Mouse (Mus musculus) yolk sac, embryonic 10.5 days (tissue): ENCODE measurements at regions not wholly inside any gene's neighbourhood (a gene's known extent, or its start where the extent isn't known, plus 50 kb on each side); places are given as distances from the start of the nearest gene placed in this dataset.

Experiments used
- DNase-seq: peaks from one replicate; pipeline ENCODE4 v3.0.0-alpha.2; 2017; ENCODE audit warnings: low spot score

- no peak for DNase-seq
These were observed 99.3 kb upstream of the Col1a2 start for GRCm38 (mm10) chr6:4405301-4405700.

- DNase-seq: no peak
These were observed 96.9 kb upstream of the Col1a2 start for GRCm38 (mm10) chr6:4407748-4408147.

- no peak for DNase-seq
These were observed 91.4 kb upstream of the Col1a2 start for GRCm38 (mm10) chr6:4413201-4413600.

- DNase-seq: no peak
These were observed 90.4 kb upstream of the Col1a2 start for GRCm38 (mm10) chr6:4414166-4414565.

- DNase-seq: no peak
These were observed 89.4 kb upstream of the Col1a2 start for GRCm38 (mm10) chr6:4415206-4415605.

- DNase-seq: peak; percentile 31
These were observed 87.3 kb upstream of the Col1a2 start for GRCm38 (mm10) chr6:4417247-4417709.

- DNase-seq: no peak
These were observed 86.2 kb upstream of the Col1a2 start for GRCm38 (mm10) chr6:4418376-4418775.

GRCm38 (mm10) chr6:4418941-4419351 is 85.7 kb upstream of the Col1a2 start:
- no peak for DNase-seq

GRCm38 (mm10) chr6:4421466-4421865 is 83.1 kb upstream of the Col1a2 start:
- DNase-seq: no peak

GRCm38 (mm10) chr6:4427122-4427521 is 77.5 kb upstream of the Col1a2 start:
- DNase-seq: no peak

GRCm38 (mm10) chr6:4430704-4431310 is 73.8 kb upstream of the Col1a2 start:
- DNase-seq: no peak

- no peak for DNase-seq
These were observed 72.4 kb upstream of the Col1a2 start for GRCm38 (mm10) chr6:4432192-4432591.

GRCm38 (mm10) chr6:4436439-4436838 is 68.2 kb upstream of the Col1a2 start:
- DNase-seq: no peak

- DNase-seq: no peak
These were observed 67.7 kb upstream of the Col1a2 start for GRCm38 (mm10) chr6:4436874-4437273.

- no peak for DNase-seq
These were observed 62.9 kb upstream of the Col1a2 start for GRCm38 (mm10) chr6:4441618-4442167.

GRCm38 (mm10) chr6:4445906-4446305 is 58.7 kb upstream of the Col1a2 start:
- DNase-seq: no peak

- no peak for DNase-seq
These were observed 53.4 kb upstream of the Col1a2 start for GRCm38 (mm10) chr6:4451227-4451626.
